Mouse (Mus musculus): ENCODE measurements around the gene Spred3. TPM values are rescaled to one million over a fixed set of nuclear protein-coding genes. Genes with fewer than 3 reads are reported as not detected.

Gene Spred3
- total and polyA plus RNA-seq, 3 experiments = 1.6 to 6.6 (median 3.3) TPM

DNA sequence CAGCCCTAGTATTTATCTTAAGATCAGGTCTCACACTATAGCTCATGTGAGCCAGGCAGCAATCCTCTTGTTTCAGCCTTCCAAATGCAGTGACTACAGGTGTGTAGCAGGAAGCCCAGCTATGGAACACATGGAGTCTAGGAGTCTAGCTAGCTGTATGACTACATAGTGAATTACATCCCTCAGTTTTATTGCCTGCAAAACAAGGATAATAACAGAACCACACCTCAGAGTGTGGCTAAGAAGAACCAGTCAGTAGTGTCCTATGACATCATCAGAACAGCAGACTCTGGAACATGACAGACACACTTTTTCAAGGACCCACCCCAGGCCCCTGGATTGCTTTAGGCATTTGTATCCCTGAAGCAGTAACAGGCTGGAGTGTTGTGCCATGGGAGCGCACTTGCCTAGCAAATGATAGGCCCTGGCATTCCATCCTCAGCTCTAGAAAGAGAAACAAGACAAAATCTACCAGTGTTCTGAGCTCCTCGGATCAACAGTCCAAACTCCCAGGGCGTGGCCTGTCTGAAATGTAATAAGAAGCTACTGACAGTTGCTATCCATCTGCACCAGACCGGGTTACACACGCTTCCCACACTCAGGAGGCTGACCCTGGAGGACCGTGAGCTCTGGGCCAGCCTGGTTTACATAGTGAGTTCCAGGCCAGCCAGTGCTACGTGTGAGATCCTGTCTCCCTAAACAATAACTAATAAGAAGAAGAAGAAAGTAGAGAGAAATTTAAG is 23.4 kb downstream of the Spred3 start:
- in situ Hi-C loops (cut with MboI; ENCODE audit: low pct_ligation_motif_present, low pct_unique_long_range_greater_than_20kb, low sequenced_read_pairs) (no loop called here), dilution Hi-C loops (cut with MboI; ENCODE audit: extremely low pct_ligation_motif_present, extremely low pct_unique_long_range_greater_than_20kb, low sequenced_read_pairs) (no loop called here)
- no peak for DNase-seq (ENCODE audit: extremely low read depth)
- H3K36me3 ChIP-seq (replicated peaks in 1 of 2; ENCODE audit: control insufficient read depth in 1 of 2, insufficient read depth in 1 of 2, low read length in 1 of 2) = peaks cover 0 to 10% of the 10 kb centered on the region in 2 experiments
- TF ChIP-seq RAD21 (IDR thresholded peaks at IDR 0.05; ENCODE audit: low read depth, low read length) (no peak), CHD1 (IDR thresholded peaks at IDR 0.05; ENCODE audit: low read depth, low read length) (no peak), MAFK (IDR thresholded peaks at IDR 0.05; ENCODE audit: insufficient replicate concordance, low read length) (no peak), ZKSCAN1 (IDR thresholded peaks at IDR 0.05; ENCODE audit: borderline replicate concordance, low read depth, low read length) (no peak), POLR2A (IDR thresholded peaks at IDR 0.05; ENCODE audit: low read depth, low read length) (no peak), ETS1 (conservative IDR thresholded peaks at IDR 0.05; ENCODE audit: low read depth, low read length) (no peak), NELFE (IDR thresholded peaks at IDR 0.05; ENCODE audit: low read depth, low read length) (no peak), ZNF384 (IDR thresholded peaks at IDR 0.05; ENCODE audit: low read depth, low read length) (no peak), SMC3 (IDR thresholded peaks at IDR 0.05; ENCODE audit: low read depth, low read length) (no peak), TCF12 (IDR thresholded peaks at IDR 0.05; ENCODE audit: low read depth, low read length) (no peak), HCFC1 (IDR thresholded peaks at IDR 0.05; ENCODE audit: low read depth, low read length) (no peak)
- H3K4me2 ChIP-seq (ENCODE audit: insufficient read depth, low read depth, poor library complexity, severe bottlenecking) = no peak overlapping the region
- H3K4me1 ChIP-seq (ENCODE audit: control insufficient read depth in 1 of 2, insufficient read depth in 2 of 2) = peaks cover 7 to 31% of the 10 kb centered on the region in 2 experiments
- H3K27ac ChIP-seq (ENCODE audit: insufficient read depth, low read depth) = no peak overlapping the region
- no peak overlapping the region for H3K4me3 ChIP-seq (replicated peaks in 1 of 3; ENCODE audit: low read depth in 2 of 3, low read length in 2 of 3, poor library complexity in 1 of 3)
- no peak overlapping the region for H3K9ac ChIP-seq (ENCODE audit: insufficient read depth, low read depth)
- no peaks in the 10 kb centered on the region for H3K79me2 ChIP-seq (replicated peaks; ENCODE audit: control insufficient read depth, extremely low read depth, insufficient read depth, poor library complexity, severe bottlenecking)
- H3K27me3 ChIP-seq (replicated peaks) = no peaks in the 10 kb centered on the region
- no peaks in the 10 kb centered on the region for H3K9me3 ChIP-seq (replicated peaks; ENCODE audit: low read length)

- no peaks in the 10 kb centered on the region for H3K9me3 ChIP-seq (replicated peaks; ENCODE audit: low read length)
- no peak overlapping the region for H3K4me3 ChIP-seq (replicated peaks in 1 of 3; ENCODE audit: low read depth in 2 of 3, low read length in 2 of 3, poor library complexity in 1 of 3)
- H3K79me2 ChIP-seq (replicated peaks; ENCODE audit: control insufficient read depth, extremely low read depth, insufficient read depth, poor library complexity, severe bottlenecking) = no peaks in the 10 kb centered on the region
- no peaks in the 10 kb centered on the region for H3K27me3 ChIP-seq (replicated peaks)
- no peak overlapping the region for H3K4me2 ChIP-seq (ENCODE audit: insufficient read depth, low read depth, poor library complexity, severe bottlenecking)
- no peak for DNase-seq (ENCODE audit: extremely low read depth)
- TF ChIP-seq UBTF (IDR thresholded peaks at IDR 0.05; ENCODE audit: low read depth, low read length) = no peak
- TF ChIP-seq TCF12 (IDR thresholded peaks at IDR 0.05; ENCODE audit: low read depth, low read length) = no peak
- TF ChIP-seq ZC3H11A (IDR thresholded peaks at IDR 0.05; ENCODE audit: low read depth, low read length) = no peak
- no peak for TF ChIP-seq ETS1 (conservative IDR thresholded peaks at IDR 0.05; ENCODE audit: low read depth, low read length)
- TF ChIP-seq RCOR1 (conservative IDR thresholded peaks at IDR 0.05; ENCODE audit: low read depth, low read length) = no peak
- no peak for TF ChIP-seq IRF4 (IDR thresholded peaks at IDR 0.05; ENCODE audit: low read depth, low read length)
- no peak for TF ChIP-seq NELFE (IDR thresholded peaks at IDR 0.05; ENCODE audit: low read depth, low read length)
- TF ChIP-seq MXI1 (IDR thresholded peaks at IDR 0.05; ENCODE audit: low read depth, low read length) = no peak
- TF ChIP-seq CHD1 (IDR thresholded peaks at IDR 0.05; ENCODE audit: low read depth, low read length) = no peak
- no peak for TF ChIP-seq PAX5 (IDR thresholded peaks at IDR 0.05; ENCODE audit: low read length)
- no peak for TF ChIP-seq USF2 (conservative IDR thresholded peaks at IDR 0.05; ENCODE audit: low read depth, low read length)
- TF ChIP-seq JUND (conservative IDR thresholded peaks at IDR 0.05; ENCODE audit: low read depth, low read length) = no peak
- TF ChIP-seq NRF1 (IDR thresholded peaks at IDR 0.05; ENCODE audit: low read depth, low read length) = no peak
- TF ChIP-seq POLR2A (IDR thresholded peaks at IDR 0.05; ENCODE audit: low read depth, low read length) = no peak
- TF ChIP-seq JUN (IDR thresholded peaks at IDR 0.05; ENCODE audit: insufficient read depth, low read depth, low read length) = no peak
- no peak for TF ChIP-seq MAFK (IDR thresholded peaks at IDR 0.05; ENCODE audit: insufficient replicate concordance, low read length)
- no peak for TF ChIP-seq CTCF (conservative IDR thresholded peaks at IDR 0.05 in 1 of 2, IDR thresholded peaks at IDR 0.05 in 1 of 2; ENCODE audit: low read depth in 2 of 2, low read length in 2 of 2)
- no peak for TF ChIP-seq ZKSCAN1 (IDR thresholded peaks at IDR 0.05; ENCODE audit: borderline replicate concordance, low read depth, low read length)
- no peak for TF ChIP-seq MAX (IDR thresholded peaks at IDR 0.05; ENCODE audit: low read length)
- TF ChIP-seq MAZ (IDR thresholded peaks at IDR 0.05; ENCODE audit: low read depth, low read length) = no peak
- no peak overlapping the region for H3K9ac ChIP-seq (ENCODE audit: insufficient read depth, low read depth)
- H3K4me1 ChIP-seq (ENCODE audit: control insufficient read depth in 1 of 2, insufficient read depth in 2 of 2) = peaks cover 12 to 37% of the 10 kb centered on the region in 2 experiments
- H3K36me3 ChIP-seq (replicated peaks in 1 of 2; ENCODE audit: control insufficient read depth in 1 of 2, insufficient read depth in 1 of 2, low read length in 1 of 2) = peaks cover 0 to 7% of the 10 kb centered on the region in 2 experiments
- H3K27ac ChIP-seq (ENCODE audit: insufficient read depth, low read depth) = no peak overlapping the region
- in situ Hi-C loops (cut with MboI; ENCODE audit: low pct_ligation_motif_present, low pct_unique_long_range_greater_than_20kb, low sequenced_read_pairs) (no loop called here), dilution Hi-C loops (cut with MboI; ENCODE audit: extremely low pct_ligation_motif_present, extremely low pct_unique_long_range_greater_than_20kb, low sequenced_read_pairs) (no loop called here)
Observed at GRCm38 (mm10) chr7:29144006-29144405, 26.2 kb downstream of the Spred3 start.
